Mouse (Mus musculus): Measurements from ENCODE around the gene Gpx2.
A peak's percentile ranks its signal among the peaks of the same experiment; 100 is the strongest.

Gpx2 gene

DNA sequence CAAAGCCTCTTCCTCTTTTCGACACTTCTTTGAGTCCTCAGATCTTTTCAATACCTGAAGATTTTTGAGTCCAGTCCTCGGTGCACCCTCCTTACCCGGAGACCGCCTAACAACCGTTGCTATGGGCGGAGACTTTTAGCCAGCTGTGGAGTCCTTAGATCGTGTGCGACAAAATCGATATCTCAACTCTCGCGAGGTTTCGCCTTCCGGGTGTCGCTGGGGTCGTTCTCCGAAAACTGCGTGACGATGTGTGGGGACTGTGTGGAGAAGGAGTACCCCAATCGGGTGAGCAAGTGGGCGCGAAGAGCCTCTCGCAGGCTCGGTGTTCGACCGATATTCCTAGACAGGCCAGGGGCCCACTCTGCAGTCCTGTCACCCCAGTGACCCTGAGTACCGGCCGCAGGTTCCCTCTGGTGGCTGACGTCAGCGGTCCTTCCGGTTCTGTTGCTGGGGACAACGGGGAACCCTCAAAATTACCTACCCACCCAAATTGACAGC lies 30.0 kb downstream of the Gpx2 start, which contains the start of the genes Churc1 and Fntb:
Gene Churc1 (plus strand): TSS at position 185 of the 498 bp plus-strand sequence.
Gene Fntb (plus strand): TSS at position 236 of the 498 bp plus-strand sequence.
- DNase-seq (ENCODE audit: low spot score in 2 of 2), result peak; percentile 86

DNA sequence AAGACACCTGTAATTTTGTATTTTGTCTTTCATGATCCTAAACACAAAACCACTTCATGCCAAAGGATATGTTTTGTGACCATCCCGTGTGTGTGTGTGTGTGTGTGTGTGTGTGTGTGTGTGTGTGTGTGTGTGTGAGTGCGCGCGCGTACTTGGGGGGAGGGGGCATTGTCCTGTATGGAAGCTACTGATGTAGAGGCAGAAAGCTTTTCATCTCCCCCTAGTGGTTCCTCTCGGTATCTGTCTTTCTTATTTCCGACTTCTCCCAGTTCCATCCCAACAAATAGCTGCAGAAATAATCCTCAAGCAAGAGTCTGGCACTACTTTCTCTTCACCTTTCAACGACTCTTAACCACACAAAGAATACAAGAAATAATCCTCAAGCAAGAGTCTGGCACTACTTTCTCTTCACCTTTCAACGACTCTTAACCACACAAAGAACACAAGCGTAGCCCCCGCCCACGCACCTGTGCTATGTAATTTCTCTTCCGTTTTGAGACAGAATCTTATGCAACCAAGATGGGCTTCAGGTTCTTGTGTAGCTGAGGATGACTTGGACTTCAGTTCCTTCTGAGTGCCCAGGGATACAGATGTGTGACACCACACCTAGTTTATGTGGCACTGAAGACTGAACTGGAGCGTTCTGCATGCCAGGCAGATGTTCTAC lies 42.6 kb downstream of the Gpx2 start:
- no peak for DNase-seq (ENCODE audit: low spot score in 2 of 2)

DNA sequence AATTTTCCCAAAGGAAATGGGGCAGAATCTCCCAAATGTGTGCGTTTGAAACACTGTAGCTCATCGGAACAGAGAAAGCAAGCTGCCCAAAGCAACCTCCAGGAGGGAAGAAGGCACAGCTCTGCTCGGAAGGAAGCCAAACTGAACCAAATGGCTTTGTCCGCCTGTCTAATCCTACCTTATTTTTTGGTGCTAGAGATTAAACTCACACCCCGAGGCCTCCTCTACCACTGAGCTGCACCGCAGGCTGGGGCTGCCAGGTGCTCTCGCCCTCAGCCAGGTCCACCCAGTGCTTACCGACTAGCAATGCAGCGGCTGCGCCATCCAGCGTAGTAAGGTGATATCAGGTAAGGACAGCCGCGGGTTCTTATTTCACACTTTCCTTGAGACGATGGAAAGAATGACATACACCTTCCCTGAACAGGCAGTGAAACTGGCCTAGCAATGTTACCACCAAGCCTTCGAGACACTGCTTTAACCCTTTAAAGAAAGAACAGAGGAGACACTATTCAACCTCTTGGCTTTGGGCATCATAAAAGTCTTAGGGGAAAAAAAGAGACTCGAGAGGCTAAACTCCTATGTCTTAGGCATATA lies 44.4 kb downstream of the Gpx2 start:
- no peak for DNase-seq (ENCODE audit: low spot score in 2 of 2)
